Mouse (Mus musculus): ENCODE results near the gene Actl10. TPM values are rescaled to one million over a fixed set of nuclear protein-coding genes. Genes with fewer than 3 reads are reported as not detected.

The Actl10 gene
- polyA plus RNA-seq, 1 experiment from 2014 or later: not detected

- 95% methylated on average over 3 of the region's 3 CpGs for WGBS (ENCODE audit: missing documents)
- Histone ChIP-seq H3K4me3 (ENCODE audit: inconsistent target) (no peak overlapping the region), H3K36me3 (ENCODE audit: inconsistent target) (peaks cover 24% of the 10 kb centered on the region), H3K27ac (no peak overlapping the region), H3K79me2 (ENCODE audit: inconsistent target) (peaks cover 41% of the 10 kb centered on the region)
These were observed 14.0 kb downstream of the Actl10 start for GRCm38 (mm10) chr2:154565562-154565961.

- no peak overlapping the region for H3K27ac ChIP-seq
- H3K36me3 ChIP-seq (ENCODE audit: inconsistent target): peaks cover 16% of the 10 kb centered on the region
- peaks cover 41% of the 10 kb centered on the region for H3K79me2 ChIP-seq (ENCODE audit: inconsistent target)
- 92% methylated on average over 8 of the region's 8 CpGs for WGBS (ENCODE audit: missing documents)
- no peak overlapping the region for H3K4me3 ChIP-seq (ENCODE audit: inconsistent target)
These were observed 15.1 kb downstream of the Actl10 start for GRCm38 (mm10) chr2:154566641-154567040.

GRCm38 (mm10) chr2:154567766-154568165, 16.2 kb downstream of the Actl10 start:
- peak overlapping the region; percentile 79 for H3K27ac ChIP-seq
- 94% methylated on average over 2 of the region's 2 CpGs for WGBS (ENCODE audit: missing documents)
- peak overlapping the region; percentile 82 for H3K4me3 ChIP-seq (ENCODE audit: inconsistent target)
- peaks cover 9% of the 10 kb centered on the region for H3K36me3 ChIP-seq (ENCODE audit: inconsistent target)
- H3K79me2 ChIP-seq (ENCODE audit: inconsistent target): peaks cover 41% of the 10 kb centered on the region

- Histone ChIP-seq H3K4me3 (ENCODE audit: inconsistent target) (peak overlapping the region; percentile 82), H3K36me3 (ENCODE audit: inconsistent target) (peaks cover 2% of the 10 kb centered on the region; the same call in 1 of the 2 replicates), H3K79me2 (ENCODE audit: inconsistent target) (peaks cover 41% of the 10 kb centered on the region), H3K27ac (peak overlapping the region; percentile 79)
- WGBS (ENCODE audit: missing documents): 33% methylated on average over 10 of the region's 10 CpGs
These were observed 16.9 kb downstream of the Actl10 start for GRCm38 (mm10) chr2:154568329-154569070.

- H3K4me3 ChIP-seq (ENCODE audit: inconsistent target): peak overlapping the region; percentile 82
- under 1% methylated on average over 63 of the region's 70 CpGs for WGBS (ENCODE audit: missing documents)
- no peaks in the 10 kb centered on the region for H3K36me3 ChIP-seq (ENCODE audit: inconsistent target)
- peaks cover 41% of the 10 kb centered on the region for H3K79me2 ChIP-seq (ENCODE audit: inconsistent target)
- peak overlapping the region; percentile 79 for H3K27ac ChIP-seq
These were observed 17.6 kb downstream of the Actl10 start for GRCm38 (mm10) chr2:154569071-154569748.

GRCm38 (mm10) chr2:154569836-154570286, 18.3 kb downstream of the Actl10 start, which contains the start of gene E2f1:
Gene E2f1 (minus strand): TSS chr2:154569892.
- peaks cover 40% of the 10 kb centered on the region for H3K79me2 ChIP-seq (ENCODE audit: inconsistent target)
- H3K36me3 ChIP-seq (ENCODE audit: inconsistent target): no peaks in the 10 kb centered on the region
- peak within 1 kb of the TSS; percentile 82 for H3K4me3 ChIP-seq (ENCODE audit: inconsistent target)
- peak within 1 kb of the TSS; percentile 79 for H3K27ac ChIP-seq
- 1% methylated on average over 40 of the region's 44 CpGs for WGBS (ENCODE audit: missing documents)

- Histone ChIP-seq H3K36me3 (ENCODE audit: inconsistent target) (no peaks in the 10 kb centered on the region), H3K27ac (peak overlapping the region; percentile 65), H3K4me3 (ENCODE audit: inconsistent target) (peak overlapping the region; percentile 45), H3K79me2 (ENCODE audit: inconsistent target) (peaks cover 32% of the 10 kb centered on the region)
- 18% methylated on average over 4 of the region's 4 CpGs for WGBS (ENCODE audit: missing documents)
These were observed 19.1 kb downstream of the Actl10 start for GRCm38 (mm10) chr2:154570666-154571065.

- Histone ChIP-seq H3K27ac (peak overlapping the region; percentile 65), H3K79me2 (ENCODE audit: inconsistent target) (peaks cover 26% of the 10 kb centered on the region), H3K36me3 (ENCODE audit: inconsistent target) (no peaks in the 10 kb centered on the region), H3K4me3 (ENCODE audit: inconsistent target) (no peak overlapping the region)
- WGBS (ENCODE audit: missing documents): 74% methylated on average over 4 of the region's 4 CpGs
These were observed 19.7 kb downstream of the Actl10 start for GRCm38 (mm10) chr2:154571266-154571665.

GRCm38 (mm10) chr2:154571976-154572375, 20.4 kb downstream of the Actl10 start:
- H3K4me3 ChIP-seq (ENCODE audit: inconsistent target): no peak overlapping the region
- 91% methylated on average over 8 of the region's 8 CpGs for WGBS (ENCODE audit: missing documents)
- peaks cover 19% of the 10 kb centered on the region for H3K79me2 ChIP-seq (ENCODE audit: inconsistent target)
- no peak overlapping the region for H3K27ac ChIP-seq
- no peaks in the 10 kb centered on the region for H3K36me3 ChIP-seq (ENCODE audit: inconsistent target)

- WGBS (ENCODE audit: missing documents): 94% methylated on average over 3 of the region's 3 CpGs
- Histone ChIP-seq H3K4me3 (ENCODE audit: inconsistent target) (no peak overlapping the region), H3K27ac (no peak overlapping the region), H3K36me3 (ENCODE audit: inconsistent target) (no peaks in the 10 kb centered on the region), H3K79me2 (ENCODE audit: inconsistent target) (peaks cover 9% of the 10 kb centered on the region)
These were observed 21.4 kb downstream of the Actl10 start for GRCm38 (mm10) chr2:154572996-154573395.

GRCm38 (mm10) chr2:154574271-154574670, 22.7 kb downstream of the Actl10 start:
- WGBS (ENCODE audit: missing documents): 17% methylated on average over 7 of the region's 7 CpGs
- Histone ChIP-seq H3K27ac (no peak overlapping the region), H3K36me3 (ENCODE audit: inconsistent target) (no peaks in the 10 kb centered on the region), H3K4me3 (ENCODE audit: inconsistent target) (no peak overlapping the region), H3K79me2 (ENCODE audit: inconsistent target) (no peaks in the 10 kb centered on the region)

GRCm38 (mm10) chr2:154576876-154577743, 25.5 kb downstream of the Actl10 start:
- no peaks in the 10 kb centered on the region for H3K36me3 ChIP-seq (ENCODE audit: inconsistent target)
- WGBS (ENCODE audit: missing documents): 90% methylated on average over 12 of the region's 12 CpGs
- H3K27ac ChIP-seq: no peak overlapping the region
- H3K79me2 ChIP-seq (ENCODE audit: inconsistent target): no peaks in the 10 kb centered on the region
- no peak overlapping the region for H3K4me3 ChIP-seq (ENCODE audit: inconsistent target)

- H3K4me3 ChIP-seq (ENCODE audit: inconsistent target): no peak overlapping the region
- no peak overlapping the region for H3K27ac ChIP-seq
- 96% methylated on average over 6 of the region's 6 CpGs for WGBS (ENCODE audit: missing documents)
- no peaks in the 10 kb centered on the region for H3K79me2 ChIP-seq (ENCODE audit: inconsistent target)
- no peaks in the 10 kb centered on the region for H3K36me3 ChIP-seq (ENCODE audit: inconsistent target)
These were observed 26.1 kb downstream of the Actl10 start for GRCm38 (mm10) chr2:154577744-154578067.

GRCm38 (mm10) chr2:154580586-154580985, 29.0 kb downstream of the Actl10 start:
- no peaks in the 10 kb centered on the region for H3K36me3 ChIP-seq (ENCODE audit: inconsistent target)
- 97% methylated on average over 8 of the region's 8 CpGs for WGBS (ENCODE audit: missing documents)
- H3K79me2 ChIP-seq (ENCODE audit: inconsistent target): no peaks in the 10 kb centered on the region
- H3K4me3 ChIP-seq (ENCODE audit: inconsistent target): no peak overlapping the region
- no peak overlapping the region for H3K27ac ChIP-seq

Data from macrophage (primary cell).